Mouse (Mus musculus) heart, postnatal 0 days (tissue): ENCODE results near the gene Wnt1. TPM values are rescaled to one million over a fixed set of nuclear protein-coding genes. Genes with fewer than 3 reads are reported as not detected.

Experiments used
- ATAC-seq: fragments of 200-750 bp; cut with Nextera tagmentation; 2 replicates; pipeline ENCODE4 v1.8.0; 2017; ENCODE audit warnings: low read depth, moderate number of reproducible peaks, moderate library complexity; ENCODE audit not compliant: insufficient read depth
- DNase-seq: peaks from one replicate; pipeline ENCODE4 v3.0.0-alpha.2; 2016; ENCODE audit warnings: low spot score
- H3K27ac ChIP-seq: fragments of 300-500 bp; sonication (generic); 2 replicates; pipeline ENCODE4 v1.5.1; 2014; ENCODE audit warnings: low read depth, mild to moderate bottlenecking
- H3K27me3 ChIP-seq: fragments of 300-500 bp; sonication (generic); 2 replicates; pipeline ENCODE4 v1.6.1; 2014; ENCODE audit warnings: low read length, mixed read lengths; ENCODE audit not compliant: control insufficient read depth, insufficient read depth
- H3K36me3 ChIP-seq: fragments of 300-500 bp; sonication (generic); replicated peaks from 2 replicates; pipeline ENCODE4 v1.6.1; 2014; ENCODE audit warnings: low read length, mixed read lengths; ENCODE audit not compliant: control insufficient read depth, insufficient read depth
- H3K4me1 ChIP-seq: fragments of 300-500 bp; sonication (generic); 2 replicates; pipeline ENCODE4 v1.6.1; 2014; ENCODE audit warnings: antibody characterized with exemption; ENCODE audit not compliant: control insufficient read depth, insufficient read depth
- H3K4me2 ChIP-seq: fragments of 300-500 bp; sonication (generic); 2 replicates; pipeline ENCODE4 v1.6.1; 2014; ENCODE audit warnings: low read depth, mild to moderate bottlenecking, low read length, moderate library complexity
- H3K4me3 ChIP-seq: fragments of 300-500 bp; sonication (generic); 2 replicates; pipeline ENCODE4 v1.5.1; 2014; ENCODE audit warnings: low read depth, low read length
- H3K9ac ChIP-seq: fragments of 300-500 bp; sonication (generic); replicated peaks from 2 replicates; pipeline ENCODE4 v1.6.1; 2014; ENCODE audit warnings: low read depth, low read length, mixed read lengths
- H3K9me3 ChIP-seq: fragments of 300-500 bp; sonication (generic); replicated peaks from 2 replicates; pipeline ENCODE4 v1.6.1; 2016; ENCODE audit warnings: low read length; ENCODE audit not compliant: control insufficient read depth
- CTCF ChIP-seq: IDR thresholded peaks from 2 replicates; pipeline ENCODE4 v1.5.1; 2016; ENCODE audit warnings: antibody characterized with exemption, control low read depth, low read depth
- EP300 ChIP-seq: IDR thresholded peaks from 2 replicates; pipeline ENCODE4 v1.6.1; 2016; ENCODE audit warnings: antibody characterized with exemption, low read depth
- WGBS: fragments of 180-500 bp; shearing (Covaris S2); extraction: QIAGEN DNeasy Blood & Tissue Kit; methylation state at CpG from one replicate; pipeline ENCODE4 v1.1.7; 2014; 5-methylcytosine and 5-hydroxymethylcytosine counted together
- polyA plus RNA-seq: library from polyadenylated mRNA; unstranded; fragments of >200 nt; fragmentation: Nextera tagmentation; extraction: Ambion mirVana; gene quantifications from 2 replicates; pipeline ENCODE4 v1.2.1, GENCODE M21; 2015
- total RNA-seq: library from RNA; depleted of rRNA; stranded (reverse); fragments of >200 nt; gene quantifications from 2 replicates; pipeline ENCODE4 v1.2.3, GENCODE M21; 2014; ENCODE audit warnings: low replicate concordance

Wnt1 gene
- total and polyA plus RNA-seq, 2 experiments from 2014 or later = not detected

- Histone ChIP-seq H3K36me3 (no peaks in the 10 kb centered on the region; the same call in 1 of the 2 replicates), H3K9me3 (no peaks in the 10 kb centered on the region), H3K27ac (peak within 1 kb of the TSS; percentile 63), H3K4me3 (peak within 1 kb of the TSS; percentile 86), H3K4me1 (peaks cover 8% of the 10 kb centered on the region; the same call in 1 of the 2 replicates), H3K27me3 (0 out of 2 replicates have a peak, but pooled peaks cover 5% of the 10 kb centered on the region), H3K9ac (peak within 1 kb of the TSS; percentile 76), H3K4me2 (peak within 1 kb of the TSS; percentile 95)
- ATAC-seq = peak; percentile 96
- no peak for TF ChIP-seq CTCF
- peak; percentile 91 for TF ChIP-seq EP300
- peak; percentile 92 for DNase-seq
- WGBS = under 1% methylated on average over 67 of the region's 76 CpGs
Measured at GRCm38 (mm10) chr15:98762670-98763529, 26.8 kb upstream of the Wnt1 start, which contains the start of gene Arf3. Arf3 (minus strand) TSS chr15:98763214.

- DNase-seq (no peak), ATAC-seq (no peak)
- Histone ChIP-seq H3K27ac (no peak overlapping the region), H3K9ac (no peak overlapping the region), H3K4me3 (no peak overlapping the region), H3K36me3 (no peaks in the 10 kb centered on the region), H3K4me1 (peaks cover 8% of the 10 kb centered on the region; the same call in 1 of the 2 replicates), H3K9me3 (no peaks in the 10 kb centered on the region), H3K4me2 (no peak overlapping the region), H3K27me3 (peaks cover 11% of the 10 kb centered on the region; the same call in 1 of the 2 replicates)
- WGBS = 57% methylated on average over 4 of the region's 4 CpGs
- TF ChIP-seq EP300 (no peak), CTCF (no peak)
Measured at GRCm38 (mm10) chr15:98765929-98766328, 23.7 kb upstream of the Wnt1 start.

DNA sequence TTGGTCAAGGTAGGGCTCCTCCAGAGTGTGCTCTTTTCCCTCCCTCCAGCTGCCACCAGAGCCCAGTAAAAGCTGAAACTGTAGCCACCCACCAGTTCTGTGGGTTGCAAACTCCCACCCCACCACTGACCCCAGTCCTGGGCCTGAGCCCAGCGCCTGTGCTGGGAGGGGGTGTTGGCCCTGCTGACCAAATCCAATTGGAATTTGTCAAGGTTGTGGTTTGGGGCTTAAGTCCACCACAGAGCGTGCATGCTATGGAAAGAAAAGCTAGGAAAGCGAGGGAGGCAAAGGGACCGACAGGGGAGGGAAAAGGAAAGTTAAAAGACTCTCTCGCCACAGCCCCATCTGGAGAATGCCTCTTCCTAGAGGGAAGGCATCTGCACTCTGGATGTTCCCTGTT is 21.4 kb upstream of the Wnt1 start:
- peaks cover 16% of the 10 kb centered on the region; the same call in 1 of the 2 replicates for H3K27me3 ChIP-seq
- no peak overlapping the region for H3K9ac ChIP-seq
- no peaks in the 10 kb centered on the region for H3K9me3 ChIP-seq
- 32% methylated on average over 5 of the region's 5 CpGs for WGBS
- H3K27ac ChIP-seq = no peak overlapping the region
- TF ChIP-seq EP300 (no peak), CTCF (no peak)
- no peak overlapping the region for H3K4me2 ChIP-seq
- DNase-seq (no peak), ATAC-seq (no peak)
- 0 out of 2 replicates have a peak, but pooled peaks cover 4% of the 10 kb centered on the region for H3K4me1 ChIP-seq
- no peak overlapping the region for H3K4me3 ChIP-seq
- H3K36me3 ChIP-seq = no peaks in the 10 kb centered on the region

- Histone ChIP-seq H3K4me3 (peak overlapping the region; percentile 27), H3K36me3 (no peaks in the 10 kb centered on the region), H3K9ac (no peak overlapping the region), H3K27ac (no peak overlapping the region), H3K4me1 (0 out of 2 replicates have a peak, but pooled peaks cover 4% of the 10 kb centered on the region), H3K27me3 (peaks cover 49% of the 10 kb centered on the region), H3K9me3 (no peaks in the 10 kb centered on the region), H3K4me2 (peak overlapping the region; percentile 64)
- ATAC-seq = no peak
- no peak for DNase-seq
- TF ChIP-seq CTCF (no peak), EP300 (no peak)
- 23% methylated on average over 12 of the region's 12 CpGs for WGBS
Measured at GRCm38 (mm10) chr15:98771813-98772425, 17.7 kb upstream of the Wnt1 start.

GRCm38 (mm10) chr15:98772511-98773211 is 17.0 kb upstream of the Wnt1 start:
- WGBS = 4% methylated on average over 36 of the region's 36 CpGs
- Histone ChIP-seq H3K4me2 (peak overlapping the region; percentile 64), H3K36me3 (no peaks in the 10 kb centered on the region), H3K4me1 (peaks cover 6% of the 10 kb centered on the region; the same call in 1 of the 2 replicates), H3K4me3 (peak overlapping the region; percentile 27), H3K9me3 (no peaks in the 10 kb centered on the region), H3K27ac (no peak overlapping the region), H3K9ac (no peak overlapping the region), H3K27me3 (peaks cover 57% of the 10 kb centered on the region)
- TF ChIP-seq CTCF (no peak), EP300 (no peak)
- no peak for DNase-seq
- ATAC-seq = no peak
